Mouse (Mus musculus): ENCODE results near the gene Manbal. TPM values are rescaled to one million over a fixed set of nuclear protein-coding genes. Genes with fewer than 3 reads are reported as not detected.

The Manbal gene
- polyA plus RNA-seq, 1 experiment from 2014 or later = 36.3 TPM

DNA sequence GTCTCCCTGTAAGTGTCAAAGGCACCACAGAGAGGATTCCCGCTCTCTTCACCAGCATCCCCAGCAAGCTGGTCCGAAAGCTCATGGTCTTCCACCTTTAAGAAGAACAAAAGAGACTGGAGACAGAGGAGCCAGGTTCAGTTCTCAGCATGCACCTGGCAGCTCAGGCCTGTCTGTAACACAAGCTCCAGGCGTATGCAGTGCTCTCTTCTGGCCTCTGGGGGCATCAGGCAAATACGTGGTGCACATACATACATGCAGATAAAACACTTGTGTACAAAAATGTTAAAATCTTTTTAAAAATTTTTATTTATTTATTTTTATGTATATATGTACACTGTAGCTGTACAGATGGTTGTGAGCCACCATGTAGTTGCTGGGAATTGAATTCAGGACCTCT, 31.1 kb downstream of the Manbal start:
- Histone ChIP-seq H3K27ac (replicated peaks in 1 of 2; ENCODE audit: control insufficient read depth in 1 of 2, insufficient read depth in 1 of 2, low read depth in 2 of 2, low read length in 2 of 2) (no peak overlapping the region), H3K9ac (ENCODE audit: low read length) (no peak overlapping the region), H3K4me1 (ENCODE audit: control insufficient read depth in 2 of 2, insufficient read depth in 2 of 2, low read length in 2 of 2) (no peaks in the 10 kb centered on the region), H3K27me3 (ENCODE audit: control insufficient read depth, insufficient read depth, low read length) (no peaks in the 10 kb centered on the region), H3K4me3 (ENCODE audit: control insufficient read depth in 1 of 2, insufficient read depth in 1 of 2, low read depth in 1 of 2, low read length in 2 of 2) (no peak overlapping the region), H3K36me3 (ENCODE audit: control insufficient read depth, insufficient read depth, low read length) (peaks cover 34% of the 10 kb centered on the region), H3K4me2 (ENCODE audit: low read length) (no peak overlapping the region), H3K9me3 (ENCODE audit: control insufficient read depth, low read length) (peaks cover 4% of the 10 kb centered on the region; the same call in 1 of the 2 replicates)
- over 99% methylated on average over 4 of the region's 4 CpGs for WGBS
- no peak for ATAC-seq (ENCODE audit: insufficient number of reproducible peaks, insufficient read depth, low FRiP score, low read depth)

DNA sequence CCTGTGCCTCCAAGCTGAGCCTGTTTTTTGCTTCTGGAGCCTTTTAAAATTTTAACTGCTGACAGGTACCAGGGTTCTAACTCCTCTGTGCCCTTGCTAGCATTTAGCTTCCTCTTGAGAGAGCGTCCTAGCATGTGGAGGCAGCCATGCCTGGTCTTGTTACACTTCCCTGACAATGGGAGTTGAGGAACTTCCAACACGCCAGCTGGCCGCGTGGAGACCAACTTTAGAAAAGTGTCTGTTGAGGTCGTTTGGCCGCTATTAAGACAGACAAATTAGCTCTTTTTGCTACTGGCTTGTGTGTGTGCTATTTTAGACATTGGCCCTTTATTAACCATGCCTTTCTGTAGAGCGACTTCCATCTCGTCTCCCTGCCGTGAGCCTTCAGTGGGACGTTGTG, 32.4 kb downstream of the Manbal start:
- peaks cover 34% of the 10 kb centered on the region for H3K36me3 ChIP-seq (ENCODE audit: control insufficient read depth, insufficient read depth, low read length)
- no peak for ATAC-seq (ENCODE audit: insufficient number of reproducible peaks, insufficient read depth, low FRiP score, low read depth)
- no peak overlapping the region for H3K9ac ChIP-seq (ENCODE audit: low read length)
- no peaks in the 10 kb centered on the region for H3K27me3 ChIP-seq (ENCODE audit: control insufficient read depth, insufficient read depth, low read length)
- no peak overlapping the region for H3K4me3 ChIP-seq (ENCODE audit: control insufficient read depth in 1 of 2, insufficient read depth in 1 of 2, low read depth in 1 of 2, low read length in 2 of 2)
- H3K4me1 ChIP-seq (ENCODE audit: control insufficient read depth in 2 of 2, insufficient read depth in 2 of 2, low read length in 2 of 2) = no peaks in the 10 kb centered on the region
- WGBS = 89% methylated on average over 10 of the region's 10 CpGs
- H3K27ac ChIP-seq (replicated peaks in 1 of 2; ENCODE audit: control insufficient read depth in 1 of 2, insufficient read depth in 1 of 2, low read depth in 2 of 2, low read length in 2 of 2) = no peak overlapping the region
- H3K4me2 ChIP-seq (ENCODE audit: low read length) = no peak overlapping the region
- peaks cover 4% of the 10 kb centered on the region; the same call in 1 of the 2 replicates for H3K9me3 ChIP-seq (ENCODE audit: control insufficient read depth, low read length)

DNA sequence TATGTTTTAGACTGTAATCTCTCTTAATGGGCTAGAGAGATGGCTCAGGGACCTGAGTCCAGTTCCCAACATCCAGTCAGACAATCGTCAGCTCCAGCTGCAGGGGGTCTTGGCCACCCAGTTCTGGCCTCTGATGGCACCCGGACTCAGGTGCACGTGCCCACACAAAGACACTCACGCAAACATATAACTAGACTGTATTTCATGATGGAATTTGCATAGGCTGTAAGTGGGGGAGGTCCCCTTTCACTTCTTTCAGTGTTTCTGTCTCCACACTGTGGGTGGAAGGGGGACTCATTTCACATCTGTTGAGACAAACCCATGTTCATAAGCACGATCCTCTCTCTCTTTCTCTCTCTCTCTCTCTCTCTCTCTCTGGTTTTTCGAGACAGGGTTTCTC, 33.1 kb downstream of the Manbal start:
- peaks cover 31% of the 10 kb centered on the region for H3K36me3 ChIP-seq (ENCODE audit: control insufficient read depth, insufficient read depth, low read length)
- no peaks in the 10 kb centered on the region for H3K27me3 ChIP-seq (ENCODE audit: control insufficient read depth, insufficient read depth, low read length)
- no peak for ATAC-seq (ENCODE audit: insufficient number of reproducible peaks, insufficient read depth, low FRiP score, low read depth)
- H3K4me3 ChIP-seq (ENCODE audit: control insufficient read depth in 1 of 2, insufficient read depth in 1 of 2, low read depth in 1 of 2, low read length in 2 of 2) = no peak overlapping the region
- 85% methylated on average over 6 of the region's 6 CpGs for WGBS
- no peaks in the 10 kb centered on the region for H3K4me1 ChIP-seq (ENCODE audit: control insufficient read depth in 2 of 2, insufficient read depth in 2 of 2, low read length in 2 of 2)
- H3K9me3 ChIP-seq (ENCODE audit: control insufficient read depth, low read length) = peaks cover 4% of the 10 kb centered on the region; the same call in 1 of the 2 replicates
- H3K4me2 ChIP-seq (ENCODE audit: low read length) = no peak overlapping the region
- no peak overlapping the region for H3K27ac ChIP-seq (replicated peaks in 1 of 2; ENCODE audit: control insufficient read depth in 1 of 2, insufficient read depth in 1 of 2, low read depth in 2 of 2, low read length in 2 of 2)
- H3K9ac ChIP-seq (ENCODE audit: low read length) = no peak overlapping the region

DNA sequence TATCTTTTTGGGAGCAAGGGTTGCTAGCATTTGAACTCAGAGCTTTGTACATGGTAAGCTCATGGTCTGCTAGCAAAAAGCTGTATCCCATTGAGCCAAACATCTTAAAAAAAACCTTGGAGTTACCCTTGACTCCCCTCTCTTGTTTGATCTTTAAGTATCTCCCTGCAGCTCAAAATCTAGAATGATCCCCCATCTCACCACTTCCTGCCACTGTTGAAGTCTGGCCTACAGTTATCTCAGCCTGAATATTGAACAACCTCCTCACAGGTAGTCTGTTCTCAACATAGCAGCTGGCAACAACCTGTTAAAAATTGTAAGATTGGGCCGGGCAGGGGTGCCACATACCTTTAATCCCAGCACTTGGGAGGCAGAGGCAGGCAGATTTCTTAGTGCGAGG, 33.9 kb downstream of the Manbal start:
- no peak for ATAC-seq (ENCODE audit: insufficient number of reproducible peaks, insufficient read depth, low FRiP score, low read depth)
- Histone ChIP-seq H3K27me3 (ENCODE audit: control insufficient read depth, insufficient read depth, low read length) (no peaks in the 10 kb centered on the region), H3K4me3 (ENCODE audit: control insufficient read depth in 1 of 2, insufficient read depth in 1 of 2, low read depth in 1 of 2, low read length in 2 of 2) (no peak overlapping the region), H3K27ac (replicated peaks in 1 of 2; ENCODE audit: control insufficient read depth in 1 of 2, insufficient read depth in 1 of 2, low read depth in 2 of 2, low read length in 2 of 2) (no peak overlapping the region), H3K9me3 (ENCODE audit: control insufficient read depth, low read length) (peaks cover 4% of the 10 kb centered on the region; the same call in 1 of the 2 replicates), H3K4me1 (ENCODE audit: control insufficient read depth in 2 of 2, insufficient read depth in 2 of 2, low read length in 2 of 2) (no peaks in the 10 kb centered on the region), H3K4me2 (ENCODE audit: low read length) (no peak overlapping the region), H3K9ac (ENCODE audit: low read length) (no peak overlapping the region), H3K36me3 (ENCODE audit: control insufficient read depth, insufficient read depth, low read length) (peaks cover 23% of the 10 kb centered on the region)
- WGBS = 86% methylated on average over 2 of the region's 2 CpGs

DNA sequence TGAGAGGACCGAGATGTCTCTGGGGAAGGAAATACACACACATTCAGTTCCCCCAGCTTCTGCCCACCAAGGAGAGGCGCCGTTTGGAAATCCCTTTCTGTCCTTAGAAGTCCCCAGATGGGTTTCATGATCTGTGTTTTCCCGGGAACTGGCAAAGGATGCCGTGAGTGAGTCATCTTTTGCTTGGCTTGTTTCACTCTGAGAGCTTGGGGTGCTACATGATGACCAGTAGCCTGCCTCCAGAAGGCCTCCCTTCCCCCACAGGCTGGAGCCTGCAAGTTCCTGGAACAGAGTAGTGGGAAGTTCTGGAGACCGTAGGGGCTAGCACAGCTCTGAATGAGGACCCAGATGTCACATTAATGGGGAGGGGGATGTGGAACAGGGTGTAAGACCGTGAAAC, 40.2 kb downstream of the Manbal start:
- H3K9me3 ChIP-seq (ENCODE audit: control insufficient read depth, low read length) = no peaks in the 10 kb centered on the region
- no peak overlapping the region for H3K27ac ChIP-seq (replicated peaks in 1 of 2; ENCODE audit: control insufficient read depth in 1 of 2, insufficient read depth in 1 of 2, low read depth in 2 of 2, low read length in 2 of 2)
- H3K4me3 ChIP-seq (ENCODE audit: control insufficient read depth in 1 of 2, insufficient read depth in 1 of 2, low read depth in 1 of 2, low read length in 2 of 2) = no peak overlapping the region
- H3K27me3 ChIP-seq (ENCODE audit: control insufficient read depth, insufficient read depth, low read length) = no peaks in the 10 kb centered on the region
- WGBS = 69% methylated on average over 7 of the region's 7 CpGs
- no peak overlapping the region for H3K4me2 ChIP-seq (ENCODE audit: low read length)
- H3K4me1 ChIP-seq (ENCODE audit: control insufficient read depth in 2 of 2, insufficient read depth in 2 of 2, low read length in 2 of 2) = peaks cover 4% of the 10 kb centered on the region in 2 experiments; a peak in 2 of 4 replicates
- no peak for ATAC-seq (ENCODE audit: insufficient number of reproducible peaks, insufficient read depth, low FRiP score, low read depth)
- H3K36me3 ChIP-seq (ENCODE audit: control insufficient read depth, insufficient read depth, low read length) = no peaks in the 10 kb centered on the region
- no peak overlapping the region for H3K9ac ChIP-seq (ENCODE audit: low read length)

DNA sequence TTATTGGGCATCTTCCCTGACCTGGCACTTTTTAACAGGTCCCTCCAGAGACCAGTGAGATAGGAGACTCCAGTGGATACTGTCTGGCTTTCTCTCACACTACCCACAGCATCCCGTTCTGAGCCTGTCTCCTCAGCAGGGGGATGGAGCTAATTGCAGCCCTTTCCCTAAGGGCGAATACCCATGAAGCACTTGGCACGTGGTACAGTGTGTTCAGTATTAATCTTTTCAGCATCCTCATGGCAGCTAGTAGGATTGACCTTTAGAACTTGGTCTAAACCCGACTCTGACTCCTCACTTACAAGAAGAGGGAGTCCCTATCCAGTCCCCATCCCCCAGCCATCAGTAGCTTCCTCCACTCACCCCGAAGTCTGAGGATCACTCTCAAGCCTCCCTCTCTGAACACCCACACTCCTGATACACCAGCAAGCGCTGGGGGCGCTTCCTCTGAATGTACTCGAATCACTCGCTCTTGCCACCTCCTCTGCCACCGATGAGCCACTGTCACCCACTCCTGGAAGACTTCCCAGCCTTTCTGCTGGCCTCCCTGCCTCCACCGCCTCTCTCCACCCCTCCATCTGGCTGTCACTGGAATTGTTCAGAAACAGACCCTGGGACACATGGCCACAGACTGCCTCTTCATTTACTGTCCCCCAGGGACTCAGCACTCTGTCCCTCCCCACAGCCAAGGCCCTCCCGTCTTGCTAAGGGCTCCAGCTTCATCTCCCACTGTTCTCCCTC, 42.6 kb downstream of the Manbal start:
- H3K4me3 ChIP-seq (ENCODE audit: control insufficient read depth in 1 of 2, insufficient read depth in 1 of 2, low read depth in 1 of 2, low read length in 2 of 2) = no peak overlapping the region
- H3K36me3 ChIP-seq (ENCODE audit: control insufficient read depth, insufficient read depth, low read length) = no peaks in the 10 kb centered on the region
- H3K27ac ChIP-seq (replicated peaks in 1 of 2; ENCODE audit: control insufficient read depth in 1 of 2, insufficient read depth in 1 of 2, low read depth in 2 of 2, low read length in 2 of 2) = no peak overlapping the region
- no peaks in the 10 kb centered on the region for H3K9me3 ChIP-seq (ENCODE audit: control insufficient read depth, low read length)
- H3K4me1 ChIP-seq (ENCODE audit: control insufficient read depth in 2 of 2, insufficient read depth in 2 of 2, low read length in 2 of 2) = peaks cover 4% of the 10 kb centered on the region in 2 experiments; a peak in 2 of 4 replicates
- H3K27me3 ChIP-seq (ENCODE audit: control insufficient read depth, insufficient read depth, low read length) = no peaks in the 10 kb centered on the region
- no peak overlapping the region for H3K9ac ChIP-seq (ENCODE audit: low read length)
- WGBS = 71% methylated on average over 12 of the region's 12 CpGs
- ATAC-seq (ENCODE audit: insufficient number of reproducible peaks, insufficient read depth, low FRiP score, low read depth) = no peak
- H3K4me2 ChIP-seq (ENCODE audit: low read length) = no peak overlapping the region

DNA sequence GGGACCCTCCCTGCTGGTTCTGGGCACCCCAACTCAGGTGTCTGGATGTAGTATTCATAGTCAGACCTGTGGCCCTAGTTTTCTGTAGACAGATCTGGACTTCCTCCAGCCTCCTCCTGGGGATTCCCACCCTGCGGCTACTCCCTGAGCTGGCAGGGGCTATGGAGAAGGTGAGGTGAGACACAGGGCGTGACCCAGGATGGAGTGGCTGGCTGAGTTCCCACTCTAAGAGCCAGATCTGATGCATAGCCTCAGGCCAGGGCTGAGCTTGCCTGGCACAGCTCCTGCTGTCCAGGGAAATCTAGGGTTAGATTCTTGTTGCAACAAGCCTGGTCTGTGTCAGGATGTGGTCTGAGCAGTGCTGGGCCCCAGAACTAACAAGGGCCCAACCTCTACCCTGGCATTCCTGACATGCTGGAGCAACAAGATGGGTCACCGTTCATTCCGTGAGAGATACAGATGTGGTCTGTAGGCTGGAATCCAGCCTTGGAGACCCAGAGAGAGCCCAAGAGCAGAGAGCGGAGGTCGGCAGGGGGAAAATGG, 43.8 kb downstream of the Manbal start:
- 57% methylated on average over 6 of the region's 6 CpGs for WGBS
- peak; percentile 36; the same call in 1 of the 2 replicates for ATAC-seq (ENCODE audit: insufficient number of reproducible peaks, insufficient read depth, low FRiP score, low read depth)
- H3K9ac ChIP-seq (ENCODE audit: low read length) = no peak overlapping the region

More for the DNA sequence above, 43.8 kb downstream of the Manbal start:
- Histone ChIP-seq H3K4me2 (ENCODE audit: low read length) (no peak overlapping the region), H3K9me3 (ENCODE audit: control insufficient read depth, low read length) (no peaks in the 10 kb centered on the region), H3K4me3 (ENCODE audit: control insufficient read depth in 1 of 2, insufficient read depth in 1 of 2, low read depth in 1 of 2, low read length in 2 of 2) (no peak overlapping the region), H3K27ac (replicated peaks in 1 of 2; ENCODE audit: control insufficient read depth in 1 of 2, insufficient read depth in 1 of 2, low read depth in 2 of 2, low read length in 2 of 2) (no peak overlapping the region), H3K36me3 (ENCODE audit: control insufficient read depth, insufficient read depth, low read length) (no peaks in the 10 kb centered on the region), H3K4me1 (ENCODE audit: control insufficient read depth in 2 of 2, insufficient read depth in 2 of 2, low read length in 2 of 2) (peaks cover 4% of the 10 kb centered on the region in 2 experiments; a peak in 2 of 4 replicates), H3K27me3 (ENCODE audit: control insufficient read depth, insufficient read depth, low read length) (no peaks in the 10 kb centered on the region)
